Mouse (Mus musculus): ENCODE results near the gene Clec3a. TPM values are rescaled to one million over a fixed set of nuclear protein-coding genes. Genes with fewer than 3 reads are reported as not detected.

The Clec3a gene
- total and polyA plus RNA-seq, 3 experiments: not detected

GRCm38 (mm10) chr8:114468526-114469207, 50.8 kb downstream of the Clec3a start:
- Histone ChIP-seq H3K4me1 (ENCODE audit: insufficient read depth, low read depth, low read length) (no peaks in the 10 kb centered on the region), H3K9me3 (replicated peaks) (no peaks in the 10 kb centered on the region), H3K4me3 (ENCODE audit: low read depth, low read length) (no peak overlapping the region), H3K27me3 (ENCODE audit: insufficient read depth, low read length) (no peaks in the 10 kb centered on the region), H3K36me3 (replicated peaks) (peaks cover 60% of the 10 kb centered on the region)
- DNase-seq (ENCODE audit: low spot score) (no peak), ATAC-seq (ENCODE audit: extremely low read depth, insufficient number of reproducible peaks, low FRiP score, poor library complexity, severe bottlenecking) (no peak)
- TF ChIP-seq TAL1 (conservative IDR thresholded peaks at IDR 0.05; ENCODE audit: low read depth, low read length): no peak
- TF ChIP-seq POLR2AphosphoS5 (IDR thresholded peaks at IDR 0.05; ENCODE audit: insufficient replicate concordance, low read depth, low read length): no peak
- no peak for TF ChIP-seq GATA2 (IDR thresholded peaks at IDR 0.05; ENCODE audit: borderline replicate concordance, low read depth, low read length)
- no peak for TF ChIP-seq CTCF (IDR thresholded peaks at IDR 0.05; ENCODE audit: low read depth, low read length)
- no peak for TF ChIP-seq GATA1 (IDR thresholded peaks at IDR 0.05; ENCODE audit: borderline replicate concordance, low read length)

- DNase-seq (ENCODE audit: low spot score) (no peak), ATAC-seq (ENCODE audit: extremely low read depth, insufficient number of reproducible peaks, low FRiP score, poor library complexity, severe bottlenecking) (no peak)
- Histone ChIP-seq H3K27me3 (ENCODE audit: insufficient read depth, low read length) (no peaks in the 10 kb centered on the region), H3K4me3 (ENCODE audit: low read depth, low read length) (no peak overlapping the region), H3K36me3 (replicated peaks) (peaks cover 64% of the 10 kb centered on the region), H3K9me3 (replicated peaks) (no peaks in the 10 kb centered on the region), H3K4me1 (ENCODE audit: insufficient read depth, low read depth, low read length) (no peaks in the 10 kb centered on the region)
- TF ChIP-seq CTCF (IDR thresholded peaks at IDR 0.05; ENCODE audit: low read depth, low read length) (no peak), TAL1 (conservative IDR thresholded peaks at IDR 0.05; ENCODE audit: low read depth, low read length) (no peak), GATA2 (IDR thresholded peaks at IDR 0.05; ENCODE audit: borderline replicate concordance, low read depth, low read length) (no peak), GATA1 (IDR thresholded peaks at IDR 0.05; ENCODE audit: borderline replicate concordance, low read length) (no peak), POLR2AphosphoS5 (IDR thresholded peaks at IDR 0.05; ENCODE audit: insufficient replicate concordance, low read depth, low read length) (no peak)
Measured at GRCm38 (mm10) chr8:114469208-114469590, 51.3 kb downstream of the Clec3a start.

- ATAC-seq (ENCODE audit: extremely low read depth, insufficient number of reproducible peaks, low FRiP score, poor library complexity, severe bottlenecking): no peak
- no peak for TF ChIP-seq TAL1 (conservative IDR thresholded peaks at IDR 0.05; ENCODE audit: low read depth, low read length)
- no peak for TF ChIP-seq GATA1 (IDR thresholded peaks at IDR 0.05; ENCODE audit: borderline replicate concordance, low read length)
- TF ChIP-seq CTCF (IDR thresholded peaks at IDR 0.05; ENCODE audit: low read depth, low read length): no peak
- TF ChIP-seq POLR2AphosphoS5 (IDR thresholded peaks at IDR 0.05; ENCODE audit: insufficient replicate concordance, low read depth, low read length): no peak
- no peak for TF ChIP-seq GATA2 (IDR thresholded peaks at IDR 0.05; ENCODE audit: borderline replicate concordance, low read depth, low read length)
Measured at GRCm38 (mm10) chr8:114473546-114473945, 55.7 kb downstream of the Clec3a start.

More at GRCm38 (mm10) chr8:114473546-114473945, 55.7 kb downstream of the Clec3a start:
- Histone ChIP-seq H3K4me3 (ENCODE audit: low read depth, low read length) (no peak overlapping the region), H3K4me1 (ENCODE audit: insufficient read depth, low read depth, low read length) (no peaks in the 10 kb centered on the region), H3K36me3 (replicated peaks) (peaks cover 70% of the 10 kb centered on the region), H3K9me3 (replicated peaks) (no peaks in the 10 kb centered on the region), H3K27me3 (ENCODE audit: insufficient read depth, low read length) (no peaks in the 10 kb centered on the region)
- no peak for DNase-seq (ENCODE audit: low spot score)

Other genes starting within 250 kb of the Clec3a start
- gene Vat1l, start 212.5 kb upstream of the Clec3a start, total RNA-seq (2014; fragmentation: Nextera tagmentation): not detected in 2 replicates
- 0.12 and 0.27 TPM in 2 replicates for gene Vat1l, start 212.5 kb upstream of the Clec3a start, total RNA-seq (2017)
- not detected in 2 replicates for gene Vat1l, start 212.5 kb upstream of the Clec3a start, polyA plus RNA-seq (2012)
- gene Wwox, start 21.6 kb downstream of the Clec3a start, total RNA-seq (2014; fragmentation: Nextera tagmentation): 20.1 and 33.9 TPM in 2 replicates
- 5.5 and 7.2 TPM in 2 replicates for gene Wwox, start 21.6 kb downstream of the Clec3a start, total RNA-seq (2017)
- 5.8 TPM in 2 replicates for gene Wwox, start 21.6 kb downstream of the Clec3a start, polyA plus RNA-seq (2012)

Measured in G1E (cell line).